Mouse (Mus musculus) layer of hippocampus, postnatal 36 days (tissue): ENCODE measurements around the gene Abcb8. TPM values are rescaled to one million over a fixed set of nuclear protein-coding genes. Genes with fewer than 3 reads are reported as not detected.

ENCODE experiments used
- DNase-seq, 2 experiments: peaks; one replicate each; pipeline ENCODE4 v3.0.0; 2022
- total RNA-seq, 2 experiments: library from RNA; stranded (reverse); gene quantifications; 2 replicates each; pipeline ENCODE4 v1.2.3; 2021

Gene Abcb8
- total RNA-seq, 2 experiments from 2014 or later, result 51.9 to 58.7 TPM

GRCm38 (mm10) chr5:24426556-24427284 is 33.3 kb downstream of the Abcb8 start:
- DNase-seq, result no peak

DNA sequence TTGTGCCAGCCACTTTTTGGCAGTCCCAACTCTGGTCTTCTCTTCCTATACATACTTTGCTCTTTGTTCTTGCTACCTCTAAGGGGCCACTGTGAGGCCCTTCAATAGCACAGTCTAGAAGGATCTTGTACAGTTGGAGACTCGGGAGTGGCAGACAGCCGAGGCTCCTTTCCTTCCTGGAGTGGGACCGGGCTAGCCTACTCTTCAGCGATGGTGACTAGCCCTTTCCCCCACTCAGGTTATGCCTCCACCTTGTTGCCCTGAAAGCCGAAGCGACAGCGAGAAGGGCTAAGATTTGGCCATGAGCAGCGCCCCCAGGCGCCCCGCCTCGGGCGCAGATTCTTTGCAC is 33.8 kb downstream of the Abcb8 start:
- no peak for DNase-seq

DNA sequence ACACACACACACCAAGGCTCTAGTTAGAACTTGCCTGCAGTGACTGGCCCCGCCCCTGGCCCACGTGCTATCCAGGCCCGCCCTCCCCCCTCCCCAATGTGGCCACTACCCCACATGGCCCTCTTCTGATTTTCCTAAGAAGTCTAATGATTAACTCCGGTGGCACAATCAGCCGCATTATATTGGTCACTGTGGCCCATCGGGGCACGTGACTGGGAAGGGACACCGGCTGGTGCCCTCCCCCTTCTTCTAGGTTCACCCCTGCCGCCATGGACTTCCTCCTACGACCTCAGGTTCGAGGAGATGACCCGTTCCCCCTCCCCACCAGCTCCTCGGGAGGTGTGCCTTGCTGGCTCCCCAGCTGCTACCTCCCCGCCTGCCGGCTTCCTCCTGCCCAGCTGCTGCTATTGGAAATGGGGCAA is 34.5 kb downstream of the Abcb8 start:
- DNase-seq, result no peak

DNA sequence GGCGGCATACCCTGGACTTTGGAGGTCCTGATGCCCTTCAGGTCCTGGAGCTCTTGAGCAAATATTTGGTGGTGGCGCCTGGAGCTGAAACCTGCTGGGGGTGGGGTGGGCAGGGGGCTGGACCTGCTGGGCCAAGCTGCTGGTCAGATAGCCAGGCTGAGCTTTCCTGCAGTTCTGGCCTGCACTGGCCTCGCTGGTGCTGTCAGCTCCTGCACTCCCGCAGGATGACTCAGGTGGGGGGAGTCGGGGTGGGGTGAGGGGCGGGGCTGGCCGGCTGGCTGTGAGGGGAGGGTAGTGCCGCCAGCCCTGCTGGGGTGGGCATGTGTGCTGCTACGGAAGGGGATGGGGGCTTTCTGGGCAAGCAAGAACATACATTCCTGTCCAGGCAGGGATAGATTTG is 35.1 kb downstream of the Abcb8 start:
- DNase-seq, result no peak

DNA sequence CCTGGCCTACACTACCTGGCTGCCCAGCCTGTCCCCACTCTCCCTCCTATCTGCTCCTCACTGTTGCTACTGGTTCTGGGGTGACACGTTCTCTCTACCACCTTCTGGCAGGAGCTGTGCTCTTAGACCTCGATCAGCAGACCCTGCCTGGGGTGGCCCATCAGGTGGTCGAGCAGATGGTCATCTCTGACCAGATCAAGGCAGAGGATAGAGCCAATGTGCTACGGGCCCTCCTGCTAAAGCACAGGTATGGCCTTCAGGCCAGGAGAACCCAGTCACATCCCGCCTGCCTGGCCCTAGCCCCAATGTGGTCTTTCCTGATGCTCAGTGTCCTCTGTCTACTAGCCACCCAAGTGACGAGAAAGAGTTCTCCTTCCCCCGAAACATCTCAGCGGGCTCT is 40.5 kb downstream of the Abcb8 start:
- DNase-seq, result no peak

DNA sequence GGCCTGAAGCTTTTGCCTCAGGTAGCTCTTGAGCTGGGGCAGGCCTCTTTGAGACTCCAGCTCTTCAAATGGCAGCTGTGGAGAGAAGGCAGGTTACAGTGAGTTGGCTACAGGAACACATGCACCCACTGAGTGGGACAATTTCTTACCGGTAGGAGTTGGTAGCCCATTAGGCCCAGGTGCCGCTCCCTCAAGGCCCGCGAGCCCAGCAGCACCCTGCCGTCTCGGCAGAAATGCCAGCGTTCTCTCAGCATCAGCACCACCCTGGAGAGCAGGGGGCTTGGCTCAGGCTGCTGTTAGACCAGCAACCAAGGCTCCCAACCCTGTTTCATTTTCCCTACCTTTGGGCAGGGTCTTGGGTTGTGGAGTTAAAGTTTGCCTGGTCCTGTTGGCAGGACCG is 47.7 kb downstream of the Abcb8 start:
- no peak for DNase-seq

- no peak for DNase-seq
These were observed 48.6 kb downstream of the Abcb8 start for GRCm38 (mm10) chr5:24442029-24442428.

GRCm38 (mm10) chr5:24443204-24443603 is 49.7 kb downstream of the Abcb8 start:
- DNase-seq, result no peak

DNA sequence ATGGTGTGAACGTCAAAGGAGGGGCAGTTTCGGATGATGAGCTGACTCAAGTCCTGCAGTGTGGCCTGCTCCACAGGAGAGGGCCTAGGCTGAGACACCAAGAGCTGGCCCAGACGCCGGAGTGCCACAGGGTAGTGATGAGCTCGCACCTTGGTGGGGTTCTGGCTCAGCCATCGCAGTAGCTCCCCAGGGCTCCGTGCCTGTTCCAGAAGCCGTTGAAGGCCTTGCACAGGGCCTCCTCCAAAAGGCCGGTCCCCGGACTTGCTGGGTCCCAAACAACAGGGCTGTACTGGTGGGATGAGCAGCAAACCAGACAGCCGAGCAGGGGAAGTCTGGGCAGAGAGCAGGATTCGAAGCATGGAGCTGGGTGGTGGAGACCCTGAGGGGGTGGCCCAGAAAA is 50.5 kb downstream of the Abcb8 start:
- no peak for DNase-seq

- DNase-seq, result peak; percentile 95
These were observed 51.4 kb downstream of the Abcb8 start, which contains the start of gene Fastk for GRCm38 (mm10) chr5:24444746-24445427. TSS of gene Fastk (minus strand) at chr5:24445287.

GRCm38 (mm10) chr5:24445428-24446080 is 52.1 kb downstream of the Abcb8 start:
- no peak for DNase-seq

DNA sequence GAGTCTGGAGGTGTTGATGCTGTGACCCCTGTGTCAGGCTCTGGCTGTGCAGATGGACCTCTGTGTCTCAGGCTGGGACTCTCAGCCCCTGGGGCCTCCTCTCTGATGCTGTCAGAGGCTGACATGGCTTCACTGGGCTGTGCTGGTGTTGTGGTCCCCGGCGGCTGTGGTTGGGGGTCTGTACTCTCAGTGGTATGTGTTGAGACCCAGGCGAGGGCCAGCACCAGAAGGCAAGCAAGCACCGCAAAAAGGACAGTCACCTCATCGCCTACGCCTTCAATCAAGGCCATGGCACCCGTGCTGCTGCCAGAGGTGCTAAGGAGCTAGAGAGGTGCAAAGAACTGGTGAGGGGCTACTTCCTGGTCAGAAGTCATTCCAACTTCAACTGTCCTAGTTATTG is 53.2 kb downstream of the Abcb8 start:
- no peak for DNase-seq

DNA sequence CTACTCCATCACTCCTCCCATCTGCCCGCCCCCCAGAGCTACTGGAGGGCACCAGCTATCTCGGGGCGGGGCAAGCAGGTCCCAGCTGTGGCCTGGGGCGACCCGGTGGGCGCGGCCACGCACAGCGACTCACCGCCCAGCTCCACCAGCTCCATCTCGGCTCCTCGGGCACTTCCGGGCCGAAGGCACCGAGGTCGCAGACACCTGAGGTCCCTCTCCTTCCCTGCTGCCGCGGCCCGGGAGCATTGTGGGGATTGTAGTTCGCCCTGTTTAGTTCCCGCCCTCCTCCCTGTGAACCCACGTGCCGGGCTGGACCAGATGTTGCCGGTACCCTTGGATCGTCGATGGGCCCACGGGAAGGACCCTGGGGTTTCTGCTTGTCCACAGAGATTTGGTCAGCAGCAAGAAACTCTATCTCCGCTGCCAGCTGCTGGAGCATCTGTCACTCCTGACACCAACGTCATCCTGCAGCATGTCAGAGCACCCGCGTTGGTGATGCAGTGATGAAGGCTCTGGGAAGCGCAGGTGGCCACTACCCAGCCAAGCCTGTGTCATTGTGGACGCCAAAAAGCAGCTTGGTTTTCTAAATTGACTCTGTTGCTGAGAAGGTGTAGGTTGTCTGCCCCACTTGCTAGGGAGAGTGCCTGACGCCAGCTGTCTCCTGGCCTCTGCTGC is 54.3 kb downstream of the Abcb8 start, which contains the start of gene Tmub1:
TSS of gene Tmub1 (minus strand) at position 231 of the 675 bp plus-strand sequence.
- DNase-seq, result peak; percentile 86 to 87

- DNase-seq, result peak; percentile 85
These were observed 58.0 kb downstream of the Abcb8 start for GRCm38 (mm10) chr5:24451264-24452029.

DNA sequence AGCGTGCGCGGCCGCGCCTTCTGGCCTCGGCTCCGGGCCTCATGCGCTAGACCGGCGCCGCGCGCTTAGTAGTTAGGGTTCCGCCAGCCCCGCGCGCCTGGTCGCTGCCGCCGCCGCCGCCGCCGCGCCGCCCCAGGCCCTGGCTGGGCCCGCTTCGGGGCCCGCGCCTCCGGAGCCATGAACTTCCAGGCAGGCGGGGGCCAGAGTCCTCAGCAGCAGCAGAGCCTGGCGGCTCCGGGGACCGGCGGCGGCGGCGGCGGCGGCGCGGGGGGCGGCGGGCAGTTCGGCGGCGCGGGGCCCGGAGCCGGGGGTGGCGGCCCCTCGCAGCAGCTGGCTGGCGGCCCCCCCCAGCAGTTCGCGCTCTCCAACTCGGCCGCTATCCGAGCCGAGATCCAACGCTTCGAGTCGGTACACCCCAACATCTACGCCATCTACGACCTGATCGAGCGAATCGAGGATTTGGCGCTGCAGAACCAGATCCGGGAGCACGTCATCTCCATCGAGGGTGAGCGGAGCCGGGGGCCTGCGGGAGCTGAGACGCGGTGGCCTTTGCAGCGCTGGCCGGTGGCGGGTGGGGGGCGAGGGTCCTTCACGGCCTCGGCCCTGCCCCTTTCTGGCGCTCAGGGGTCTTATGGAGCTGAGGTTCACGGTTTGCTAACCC is 58.7 kb downstream of the Abcb8 start, which contains the start of gene Agap3:
TSS of gene Agap3 (plus strand) at position 148 of the 661 bp plus-strand sequence.
- DNase-seq, result peak in 1 of 2 experiments; percentile 50

DNA sequence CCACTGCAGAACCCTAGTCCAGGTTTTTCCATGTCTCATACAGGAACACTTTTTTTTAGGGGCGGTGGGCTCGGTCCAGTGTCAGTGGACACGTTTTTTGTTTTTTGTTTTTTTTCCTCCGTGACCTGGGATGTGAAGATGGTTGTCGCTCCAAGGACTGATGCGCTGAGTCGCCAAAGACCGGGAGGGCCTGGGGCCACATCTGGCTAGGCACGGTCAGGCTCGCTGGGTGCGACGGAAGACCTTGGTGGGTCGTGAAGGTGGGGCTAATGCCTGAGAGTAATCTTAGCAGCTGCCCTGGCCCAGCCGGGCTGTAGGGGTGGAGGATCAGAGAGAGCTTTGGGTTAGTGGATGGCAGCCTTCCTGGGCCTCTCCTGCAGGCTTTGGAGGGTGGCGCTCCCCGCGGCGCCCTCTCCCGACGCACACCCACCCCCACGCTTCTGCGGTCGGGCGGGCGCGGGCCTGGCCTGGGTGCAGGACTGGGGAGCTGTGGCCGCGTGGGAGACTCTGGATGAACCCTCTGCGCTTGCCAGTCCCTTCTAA is 59.3 kb downstream of the Abcb8 start:
- DNase-seq, result peak; percentile 45 to 51

- DNase-seq, result peak in 1 of 2 experiments; percentile 38
These were observed 60.0 kb downstream of the Abcb8 start for GRCm38 (mm10) chr5:24453283-24453984.

DNA sequence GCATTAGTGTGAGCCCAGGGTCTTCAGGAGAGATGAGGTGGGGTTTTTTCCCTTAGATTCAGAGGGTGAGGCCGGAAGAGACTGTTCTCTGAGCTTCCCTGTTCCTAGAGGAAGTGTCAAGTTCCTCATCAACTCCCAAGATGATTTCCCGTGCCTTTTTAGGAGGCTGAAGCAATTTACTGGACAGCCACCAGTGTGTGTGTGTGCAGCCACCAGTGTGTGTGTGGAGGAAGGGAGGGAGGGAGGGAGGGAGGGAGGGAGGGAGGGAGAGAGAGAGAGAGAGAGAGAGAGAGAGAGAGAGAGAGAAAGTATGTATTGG is 60.5 kb downstream of the Abcb8 start:
- no peak for DNase-seq

DNA sequence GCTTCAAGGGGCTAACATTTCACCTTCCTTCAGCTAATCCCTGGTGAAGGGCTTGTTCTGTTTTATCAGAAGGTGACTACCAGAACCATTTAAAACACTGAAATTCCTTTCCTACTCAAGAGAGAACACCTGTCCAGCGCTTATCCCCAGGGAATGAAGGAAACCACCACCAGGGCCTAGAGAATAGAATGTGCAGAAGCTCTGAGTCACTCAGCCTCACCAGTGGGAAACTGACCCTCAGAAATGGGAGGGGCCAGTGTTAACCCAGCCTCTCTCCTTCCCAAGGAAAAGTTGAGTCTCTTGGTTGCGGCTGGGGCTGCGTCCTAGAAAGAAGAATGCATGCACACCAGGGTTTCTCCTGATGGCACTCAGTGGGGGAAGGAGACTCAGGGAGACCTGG is 61.6 kb downstream of the Abcb8 start:
- DNase-seq, result no peak

DNA sequence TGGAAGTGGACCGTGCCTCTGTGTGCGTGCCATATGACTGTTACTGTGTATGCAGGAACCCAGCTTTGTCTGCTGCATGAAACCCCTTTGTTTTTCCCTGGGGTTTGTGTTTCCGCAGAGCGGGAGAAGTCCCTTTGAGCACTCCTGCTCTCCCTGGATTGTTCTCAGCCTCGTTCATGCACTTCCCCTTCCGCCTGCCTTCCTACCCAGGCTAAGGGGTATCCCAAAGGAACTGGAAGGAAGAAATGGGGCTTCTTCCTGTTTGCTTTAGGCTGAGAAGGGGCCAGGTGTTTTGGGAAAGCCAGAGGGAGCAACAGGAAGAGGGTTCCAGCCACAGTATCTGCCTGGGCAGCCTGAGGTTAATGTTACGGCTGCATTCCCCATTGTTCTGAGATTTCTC is 62.1 kb downstream of the Abcb8 start:
- no peak for DNase-seq
